Mouse (Mus musculus) bone marrow, adult 2 months (tissue): Measurements from ENCODE around the gene March1.

Experiments used
- CTCF ChIP-seq: fragments of 200-500 bp; IDR thresholded peaks from 2 replicates; pipeline ENCODE4 v1.5.1; 2011; ENCODE audit warnings: low read length, control low read depth; ENCODE audit not compliant: control insufficient read depth, insufficient read depth
- POLR2A ChIP-seq: fragments of 200-500 bp; IDR thresholded peaks from 2 replicates; pipeline ENCODE4 v1.6.1; 2011; ENCODE audit warnings: low read depth, mild to moderate bottlenecking, control low read depth, low read length, borderline replicate concordance; ENCODE audit not compliant: control insufficient read depth

DNA sequence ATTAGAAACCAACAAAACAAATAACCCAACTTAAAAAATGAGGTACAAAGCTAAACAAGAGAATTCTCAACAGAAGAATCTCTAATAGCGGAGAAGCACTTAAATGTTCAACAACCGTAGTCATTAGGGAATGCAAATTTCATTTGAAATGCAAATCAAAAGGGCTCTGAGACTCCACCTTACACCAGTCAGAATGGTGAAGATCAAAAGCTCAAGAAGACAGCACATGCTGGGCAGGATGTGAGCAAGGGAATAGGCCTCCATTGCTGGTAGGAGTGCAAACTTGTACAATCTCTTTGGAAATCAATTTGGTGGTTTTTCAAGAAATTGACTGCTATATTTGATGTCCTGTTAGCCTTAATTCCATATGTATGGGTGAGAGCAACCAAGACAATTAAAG is 8.2 kb upstream of the March1 start:
- TF ChIP-seq POLR2A: no peak
- TF ChIP-seq CTCF: no peak
